Mouse (Mus musculus): ENCODE measurements around the gene Kcnv2. TPM values are rescaled to one million over a fixed set of nuclear protein-coding genes. Genes with fewer than 3 reads are reported as not detected.

The Kcnv2 gene
- polyA plus RNA-seq (2017; shearing (Covaris generic)): not detected

GRCm38 (mm10) chr19:27322281-27322680, at the start of gene Kcnv2:
Kcnv2 (plus strand) TSS chr19:27322588.

Other genes with a start within 250 kb of the Kcnv2 start
- gene Vldlr, start 106.1 kb upstream of the Kcnv2 start, polyA plus RNA-seq (2017; shearing (Covaris generic)): 0.07 TPM
- 71.2 TPM for gene Pum3, start 107.2 kb downstream of the Kcnv2 start, polyA plus RNA-seq (2017; shearing (Covaris generic))

Data from naive thymus-derived CD4-positive, alpha-beta T cell, adult 5 months (primary cell).